Mouse (Mus musculus) heart, postnatal 14 days (tissue): ENCODE data around the gene Acot2. TPM values are rescaled to one million over a fixed set of nuclear protein-coding genes. Genes with fewer than 3 reads are reported as not detected.
"Not testable (repeated sequence)": the region's sequence is repeated elsewhere in the genome, so short reads cannot be mapped to it uniquely, and the experiment has no call there.

Source experiments
- DNase-seq, 2 experiments: peaks; one replicate each; pipeline ENCODE4 v3.0.0; 2021 to 2022
- intact Hi-C: fragments of 180-260 bp; cut with DNase I; formaldehyde crosslinking; loops from one replicate; pipeline ENCODE4 v1.15.1; 2025
- total RNA-seq, 2 experiments: library from RNA; stranded (reverse); gene quantifications; 2 replicates each; pipeline ENCODE4 v1.2.3; 2021

The Acot2 gene
- total RNA-seq, 2 experiments from 2014 or later: 146 to 155 TPM

DNA sequence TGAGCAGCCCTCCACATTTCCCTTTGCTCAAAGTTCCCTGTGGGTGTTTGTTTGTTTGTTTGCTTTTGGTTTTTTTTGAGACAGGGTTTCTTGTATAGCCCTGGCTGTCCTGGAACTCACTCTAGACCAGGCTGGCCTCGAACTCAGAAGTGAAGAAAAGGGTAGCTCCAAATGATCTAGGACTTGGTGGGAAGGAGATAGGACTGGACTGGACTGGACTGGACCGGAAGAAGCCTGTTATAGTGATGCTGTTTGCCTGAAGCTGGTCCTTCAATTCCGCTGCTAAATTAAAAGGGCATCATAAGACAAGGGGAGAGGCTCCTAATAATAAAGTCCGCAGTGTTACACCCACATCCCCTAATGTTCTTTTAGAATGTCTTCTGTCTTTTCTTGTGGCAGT lies 822 bp downstream of the Acot2 start:
- intact Hi-C loops: no loop called here
- no peak for DNase-seq

DNA sequence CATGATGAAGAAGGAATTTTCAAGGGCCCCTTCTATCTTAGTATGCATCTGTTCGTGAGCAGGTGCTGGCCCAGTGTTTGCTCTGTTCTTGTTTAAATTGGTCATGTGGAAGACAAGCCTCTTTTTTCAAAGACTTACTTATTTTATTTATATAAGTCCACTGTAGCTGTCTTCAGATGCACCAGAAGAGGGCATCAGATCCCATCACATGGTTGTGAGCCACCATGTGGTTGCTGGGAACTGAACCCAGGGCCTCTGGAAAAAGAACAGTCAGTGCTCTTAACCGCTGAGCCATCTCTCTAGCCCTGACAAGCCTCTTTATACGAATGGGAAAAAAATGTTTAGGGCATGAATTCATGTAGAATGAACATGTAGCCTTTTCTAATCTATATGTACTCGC lies 1.7 kb downstream of the Acot2 start:
- intact Hi-C loops: no loop called here
- DNase-seq: no peak

DNA sequence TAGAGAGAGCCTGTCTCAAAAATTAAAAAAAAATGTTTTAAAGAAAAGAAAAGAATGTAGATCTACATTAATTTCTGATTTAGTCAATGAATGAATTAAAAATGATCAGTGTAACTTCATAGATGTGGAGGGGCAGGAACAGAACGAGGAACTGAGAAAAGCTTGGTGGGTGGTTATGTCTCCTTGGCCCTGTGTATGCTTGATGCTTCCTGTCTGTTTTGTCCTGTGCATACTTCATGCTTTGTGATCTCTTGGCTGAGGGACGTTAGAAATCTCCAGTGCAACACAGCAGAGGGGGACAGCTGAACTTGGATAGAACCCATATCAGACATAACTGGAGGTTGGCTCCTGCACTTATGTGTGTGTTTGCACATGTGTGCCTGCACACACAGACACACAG lies 9.6 kb downstream of the Acot2 start:
- no peak for DNase-seq
- intact Hi-C loops: no loop called here

DNA sequence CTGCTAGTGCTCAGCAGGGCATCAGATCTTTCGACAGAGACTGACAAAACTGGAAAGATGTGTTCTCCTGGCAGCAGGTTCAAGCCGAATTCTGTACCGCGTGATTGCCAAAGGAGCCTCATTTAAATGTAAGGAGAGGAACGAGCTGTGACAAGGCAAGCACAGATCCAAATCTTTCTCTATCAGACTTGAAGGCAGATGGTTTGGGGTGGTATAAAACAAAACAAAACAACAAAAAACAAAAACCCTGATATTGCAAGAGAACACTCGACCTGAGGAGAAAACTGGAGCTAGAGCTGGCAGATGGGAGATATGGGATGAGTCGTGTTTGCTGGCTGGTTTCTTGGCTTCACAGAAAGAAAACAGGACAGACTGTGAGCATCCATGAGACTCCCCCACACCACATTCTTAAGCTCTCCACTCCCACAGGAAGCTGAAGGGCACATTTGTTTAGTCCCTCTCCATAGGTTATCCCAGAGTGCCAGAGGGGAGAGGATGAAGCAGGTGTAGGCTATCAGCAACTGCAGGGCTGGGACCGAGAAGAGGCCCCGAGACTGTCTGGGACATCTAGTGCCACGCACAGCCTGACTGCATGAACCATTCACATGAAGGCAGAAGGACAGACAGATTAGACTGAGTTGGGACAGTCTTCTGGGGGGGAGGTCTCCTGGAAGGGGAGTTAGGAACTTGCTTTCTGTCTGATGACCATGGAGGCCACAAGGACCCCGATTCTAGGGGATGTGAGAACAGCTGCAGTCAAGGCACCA lies 10.9 kb downstream of the Acot2 start:
- DNase-seq: no peak
- intact Hi-C loops: no loop called here

DNA sequence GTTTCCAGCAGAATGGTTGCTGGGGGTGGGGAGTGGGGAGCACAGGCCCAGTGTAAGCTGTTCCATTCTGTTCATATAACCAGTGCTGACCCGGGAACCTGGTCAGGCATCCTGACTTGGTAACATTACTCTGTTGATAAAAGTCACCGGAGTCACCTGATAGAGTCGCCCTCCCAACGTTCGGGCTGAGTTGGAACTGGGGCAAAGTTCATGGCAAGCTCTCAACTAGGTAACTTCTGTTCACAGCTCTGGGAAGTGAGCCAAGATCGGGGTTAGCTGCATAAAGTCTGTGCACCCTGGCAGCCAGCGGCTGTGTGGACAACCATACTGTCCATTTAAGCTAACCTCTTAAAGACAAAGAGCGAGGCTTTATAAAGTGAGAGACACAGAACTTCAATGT lies 11.6 kb downstream of the Acot2 start:
- DNase-seq: peak; percentile 67 to 87
- intact Hi-C loops: not testable (repeated sequence)

DNA sequence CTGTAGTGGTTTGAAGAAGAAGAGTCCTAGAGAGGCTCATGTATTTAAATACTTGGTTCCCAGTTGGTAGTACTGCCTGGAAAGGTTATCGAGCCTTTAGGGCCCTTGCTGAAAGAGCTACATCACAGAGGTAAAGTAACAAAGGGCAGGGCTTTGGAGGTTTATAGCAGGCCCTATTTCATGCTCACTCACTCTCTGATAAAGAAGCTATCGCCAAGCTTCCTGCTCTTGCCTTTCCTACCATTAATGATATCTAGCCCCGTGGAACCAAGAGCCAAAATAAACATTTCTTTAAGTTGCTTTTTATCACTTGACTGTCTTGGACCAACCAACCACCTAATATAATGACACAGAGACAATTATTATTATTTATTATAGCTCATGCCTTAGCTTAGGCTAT lies 12.8 kb downstream of the Acot2 start:
- intact Hi-C loops: no loop called here
- no peak for DNase-seq

DNA sequence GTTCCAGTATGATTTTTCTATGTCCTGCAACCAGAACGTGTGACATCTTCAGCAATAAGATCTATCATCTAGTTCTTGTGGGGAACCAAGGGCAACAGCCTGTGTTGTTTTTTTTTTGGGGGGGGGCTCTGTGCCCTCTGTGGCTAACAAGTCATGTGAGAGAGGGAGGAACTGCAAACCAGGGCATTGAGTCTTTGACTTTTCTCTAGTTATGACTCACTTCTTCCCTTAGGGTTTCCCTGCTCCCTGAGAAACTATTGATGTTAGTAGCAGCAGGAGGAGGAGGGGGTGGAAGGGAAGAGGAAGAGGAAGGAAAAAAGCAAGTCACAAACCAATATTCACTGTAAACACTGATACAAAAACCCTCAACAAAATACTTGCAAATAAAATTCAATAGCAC lies 16.2 kb downstream of the Acot2 start:
- intact Hi-C loops: no loop called here
- no peak for DNase-seq

DNA sequence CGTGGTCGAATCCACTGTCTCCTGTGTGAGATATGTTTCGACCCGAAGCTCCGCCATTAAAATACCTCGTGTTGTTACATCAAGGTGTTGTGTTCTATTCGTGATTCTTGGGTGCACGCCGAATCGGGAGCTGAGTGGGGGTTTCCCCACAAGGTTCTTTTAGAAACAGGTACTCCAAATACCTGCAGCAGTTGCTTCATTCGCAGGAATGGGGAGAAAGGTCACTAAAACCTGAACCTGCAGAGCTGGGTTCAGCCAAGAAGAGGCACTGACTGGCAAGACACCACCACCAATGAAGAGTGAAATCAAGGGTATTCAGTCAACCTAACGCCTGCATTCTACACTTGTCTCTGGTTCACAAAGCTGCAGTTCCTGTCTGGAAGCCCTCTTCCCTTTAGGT lies 20.6 kb downstream of the Acot2 start:
- DNase-seq: no peak
- intact Hi-C loops: no loop called here

DNA sequence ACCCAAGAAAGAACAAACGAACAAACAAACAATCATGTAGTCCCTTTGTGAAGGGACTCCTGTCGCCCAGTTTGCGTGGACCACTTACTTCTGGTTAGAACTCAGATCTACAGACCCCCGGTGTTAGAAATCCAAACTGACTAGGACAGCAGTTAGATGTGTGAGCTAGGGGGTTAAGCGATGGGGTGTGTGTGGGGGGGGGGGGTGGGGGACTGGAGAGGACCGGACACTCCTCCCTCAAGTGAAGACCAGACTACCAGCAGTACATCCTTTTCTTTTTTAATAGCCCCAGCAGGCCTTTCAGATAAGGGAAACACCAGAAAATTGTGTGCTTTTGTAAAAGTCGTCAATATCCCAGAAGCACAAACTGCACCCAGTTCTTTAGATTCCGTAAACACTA lies 21.1 kb downstream of the Acot2 start:
- intact Hi-C loops: no loop called here
- DNase-seq: no peak

DNA sequence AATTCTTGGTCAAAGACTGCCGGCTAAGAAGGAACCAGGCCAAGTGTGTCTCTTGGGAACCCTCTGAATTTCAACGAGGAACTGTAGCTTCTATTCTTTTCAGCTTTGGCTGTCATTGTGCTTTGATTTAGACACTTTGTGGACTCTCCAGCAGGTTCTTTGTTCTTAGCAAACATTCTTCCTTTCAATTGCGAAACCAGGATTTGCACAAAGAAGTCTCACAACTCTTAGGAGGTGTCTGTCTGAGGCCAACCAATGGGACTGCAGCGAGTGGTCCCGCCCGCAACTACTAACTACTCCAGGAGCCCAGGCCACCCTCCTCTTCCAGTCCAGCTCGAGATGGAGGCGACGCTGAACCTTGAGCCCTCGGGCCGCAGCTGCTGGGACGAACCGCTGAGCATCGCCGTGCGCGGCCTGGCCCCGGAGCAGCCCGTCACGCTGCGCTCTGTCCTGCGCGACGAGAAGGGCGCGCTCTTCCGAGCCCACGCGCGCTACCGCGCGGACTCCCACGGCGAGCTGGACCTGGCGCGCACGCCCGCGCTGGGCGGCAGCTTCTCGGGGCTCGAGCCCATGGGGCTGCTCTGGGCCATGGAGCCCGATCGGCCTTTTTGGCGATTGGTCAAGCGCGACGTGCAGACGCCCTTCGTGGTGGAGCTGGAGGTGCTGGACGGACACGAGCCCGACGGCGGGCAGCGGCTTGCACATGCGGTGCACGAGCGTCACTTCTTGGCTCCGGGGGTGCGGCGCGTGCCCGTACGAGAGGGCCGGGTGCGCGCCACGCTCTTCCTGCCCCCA lies 21.7 kb downstream of the Acot2 start, which contains the start of gene Acot1:
Gene Acot1 (plus strand): TSS at position 320 of the 795 bp plus-strand sequence.
- peak; percentile 77 to 78 for DNase-seq
- intact Hi-C loops: not testable (repeated sequence)

DNA sequence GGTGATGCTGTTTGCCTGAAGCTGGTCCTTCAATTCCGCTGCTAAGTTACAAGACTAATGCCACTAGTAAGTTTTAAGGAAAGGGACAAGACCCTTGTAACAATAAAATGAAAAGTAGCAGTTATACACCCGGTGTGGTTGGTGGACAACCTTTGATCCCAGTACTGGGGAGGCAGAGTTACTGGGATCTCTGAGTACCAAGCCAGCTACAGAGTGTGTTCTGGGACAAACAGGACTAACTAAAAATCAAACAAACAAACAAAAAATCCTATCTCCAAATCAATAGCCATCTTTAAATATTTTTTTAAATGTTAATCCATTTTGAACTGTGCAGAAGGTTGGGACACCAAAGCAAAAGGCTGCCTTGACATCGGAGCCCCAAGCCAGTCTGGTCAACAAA lies 22.5 kb downstream of the Acot2 start:
- no peak for DNase-seq
- intact Hi-C loops: no loop called here

DNA sequence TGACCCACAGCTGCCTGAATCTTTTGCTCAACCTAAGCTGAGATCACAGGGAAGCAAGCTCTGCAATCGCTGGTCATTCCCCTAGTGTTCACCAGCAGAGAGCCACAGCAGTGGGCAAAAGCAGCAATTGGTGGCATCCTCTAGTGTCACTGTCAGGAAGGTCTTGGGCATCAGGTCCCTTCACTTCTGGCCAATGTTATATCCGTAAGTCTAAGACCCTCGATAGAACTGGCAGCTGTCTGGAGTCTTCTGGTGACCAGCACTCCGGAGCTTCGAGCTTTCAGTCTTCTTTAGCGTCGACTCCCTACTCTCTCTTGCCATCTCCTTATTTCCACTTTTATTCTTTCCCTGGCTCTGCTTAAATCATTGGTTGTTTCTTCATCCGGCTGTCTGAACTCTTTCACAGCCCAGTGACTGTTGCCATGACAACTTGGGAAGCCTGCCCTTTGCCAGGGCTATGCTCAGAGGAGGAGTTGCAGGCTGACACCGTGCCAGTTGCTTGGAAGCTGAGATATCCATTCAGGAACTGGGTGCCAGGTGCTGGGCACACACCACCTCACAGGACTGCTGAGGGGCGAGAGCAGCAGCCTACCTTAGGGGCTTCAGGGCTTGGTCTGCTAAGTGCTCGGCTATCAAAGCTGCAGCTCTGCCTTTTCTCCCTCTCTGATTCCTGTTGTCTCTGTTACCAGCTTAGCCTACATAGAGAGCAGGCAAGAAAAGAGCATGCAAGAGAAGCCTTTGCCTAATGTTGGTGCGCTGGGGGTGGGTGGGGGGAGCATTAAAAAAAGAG lies 23.8 kb downstream of the Acot2 start:
- intact Hi-C loops: no loop called here

DNA sequence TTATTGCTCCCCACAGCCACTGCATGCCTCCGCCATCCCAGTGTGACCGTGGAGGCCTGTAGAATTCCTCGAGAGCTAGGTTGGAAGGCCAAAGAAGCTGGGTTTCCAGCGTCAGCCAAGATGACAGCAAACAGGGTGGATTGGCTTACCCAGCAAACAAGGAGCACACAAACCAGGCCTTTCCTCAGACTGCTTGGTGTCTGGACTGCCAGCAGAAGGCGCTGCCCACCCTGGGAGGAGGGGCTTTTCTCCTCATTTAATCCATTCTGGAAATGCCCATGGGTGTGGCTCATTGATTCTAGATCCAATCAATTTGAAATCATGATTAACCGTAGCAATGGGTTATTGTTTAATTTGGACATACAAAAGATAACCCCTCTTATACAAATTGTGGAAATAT lies 25.5 kb downstream of the Acot2 start:
- intact Hi-C loops: no loop called here

More for the DNA sequence above, 23.8 kb downstream of the Acot2 start:
- peak; percentile 70 to 83 for DNase-seq

DNA sequence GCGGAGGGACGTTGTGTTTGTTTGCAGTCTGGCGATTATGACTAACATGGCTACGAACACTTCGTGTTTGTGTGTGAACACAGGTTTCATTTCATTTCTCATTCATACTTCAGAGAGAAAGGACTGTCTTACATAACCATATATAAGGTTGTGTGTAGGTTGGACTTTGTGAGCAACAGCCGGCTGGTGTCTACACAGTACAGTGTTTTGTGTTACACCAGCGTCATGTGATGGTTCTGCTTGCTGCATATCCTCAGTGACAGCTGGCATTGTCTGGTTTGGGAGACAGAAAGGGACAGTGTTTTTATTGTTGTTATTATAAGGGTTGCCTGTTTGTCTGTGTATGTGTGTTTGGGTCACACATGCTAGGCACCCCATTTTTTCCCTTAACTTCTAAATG lies 26.0 kb downstream of the Acot2 start:
- DNase-seq: no peak
- intact Hi-C loops: no loop called here

More for the DNA sequence above, 25.5 kb downstream of the Acot2 start:
- DNase-seq: no peak

DNA sequence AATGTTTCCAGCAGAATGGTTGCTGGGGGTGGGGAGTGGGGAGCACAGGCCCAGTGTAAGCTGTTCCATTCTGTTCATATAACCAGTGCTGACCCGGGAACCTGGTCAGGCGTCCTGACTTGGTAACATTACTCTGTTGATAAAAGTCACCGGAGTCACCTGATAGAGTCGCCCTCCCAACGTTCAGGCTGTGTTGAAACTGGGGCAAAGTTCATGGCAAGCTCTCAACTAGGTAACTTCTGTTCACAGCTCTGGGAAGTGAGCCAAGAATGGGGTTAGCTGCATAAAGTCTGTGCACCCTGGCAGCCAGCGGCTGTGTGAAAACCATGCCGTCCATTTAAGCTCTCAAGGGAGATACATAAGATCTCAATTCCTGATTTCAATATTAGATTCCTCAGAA lies 32.9 kb downstream of the Acot2 start:
- intact Hi-C loops: not testable (repeated sequence)
- peak; percentile 57 to 84 for DNase-seq

DNA sequence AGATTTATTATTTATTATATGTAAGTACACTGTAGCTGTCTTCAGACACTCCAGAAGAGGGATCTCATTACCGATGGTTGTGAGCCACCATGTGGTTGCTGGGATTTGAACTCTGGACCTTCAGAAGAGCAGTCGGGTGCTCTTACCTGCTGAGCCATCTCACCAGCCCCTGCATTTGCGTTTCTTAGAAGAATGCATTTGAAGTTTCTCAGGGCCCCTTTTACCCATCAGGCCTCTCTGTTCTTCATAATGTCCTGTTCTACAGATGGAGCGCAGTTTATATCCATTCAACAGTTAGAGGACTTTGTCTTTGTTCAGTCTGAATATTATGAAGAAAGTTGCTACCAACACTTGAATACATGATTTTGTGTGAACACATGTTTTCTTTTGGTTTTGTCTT lies 34.6 kb downstream of the Acot2 start:
- DNase-seq: not testable (repeated sequence)

DNA sequence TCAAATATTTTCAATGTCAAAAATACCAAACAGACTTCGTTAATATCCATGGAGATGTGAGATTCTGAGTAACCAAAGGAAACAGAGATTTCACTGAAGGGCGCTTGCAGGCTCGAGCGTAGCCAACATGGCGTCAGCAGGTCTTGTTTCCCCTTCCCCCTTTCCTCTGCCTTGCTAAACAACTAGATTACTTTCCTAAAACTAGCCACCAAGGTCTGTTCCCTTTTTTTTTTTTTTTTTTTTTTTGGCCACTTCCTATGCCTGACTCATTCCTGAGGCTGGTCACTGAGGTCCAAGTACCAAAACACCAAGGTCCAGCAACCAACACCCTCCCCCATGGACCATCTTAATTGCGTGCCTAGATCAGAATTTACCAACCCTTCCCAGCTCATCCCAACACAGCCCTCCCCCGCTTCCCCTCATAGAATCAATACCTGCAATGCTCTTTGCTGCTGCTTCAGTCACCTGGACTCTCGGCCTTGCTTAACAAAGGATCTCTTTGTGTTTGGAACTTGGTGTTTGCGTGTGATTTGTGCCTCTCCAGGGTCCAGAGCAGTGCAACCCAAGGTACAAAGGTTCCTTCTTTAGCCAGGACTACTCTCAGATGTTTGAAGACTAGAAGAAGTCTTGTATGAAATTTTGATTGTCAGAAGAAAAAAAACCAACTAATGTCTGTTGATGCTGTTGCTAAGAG lies 35.5 kb downstream of the Acot2 start:
- DNase-seq: no peak
- intact Hi-C loops: no loop called here

More for the DNA sequence above, 34.6 kb downstream of the Acot2 start:
- intact Hi-C loops: not testable (repeated sequence)

DNA sequence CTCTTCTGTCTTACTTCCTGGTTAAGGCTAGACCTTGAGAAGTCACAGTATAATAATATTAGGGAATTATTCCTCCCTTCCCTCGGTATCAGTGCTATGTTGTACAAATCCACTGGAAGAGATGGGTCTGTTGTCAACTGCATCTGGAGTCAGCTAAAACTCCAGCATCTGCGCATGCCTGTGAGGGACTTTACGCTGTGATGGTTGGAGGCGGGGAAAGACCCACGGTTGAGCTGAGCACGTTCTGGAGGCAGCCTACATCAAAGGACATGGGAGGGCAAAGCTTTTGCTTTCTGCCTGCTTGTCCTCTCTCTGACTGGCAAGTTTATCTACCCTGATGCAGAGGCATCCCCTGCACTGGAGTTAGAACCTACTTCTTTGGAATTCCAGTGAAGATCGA lies 38.2 kb downstream of the Acot2 start:
- intact Hi-C loops: no loop called here
- DNase-seq: no peak

DNA sequence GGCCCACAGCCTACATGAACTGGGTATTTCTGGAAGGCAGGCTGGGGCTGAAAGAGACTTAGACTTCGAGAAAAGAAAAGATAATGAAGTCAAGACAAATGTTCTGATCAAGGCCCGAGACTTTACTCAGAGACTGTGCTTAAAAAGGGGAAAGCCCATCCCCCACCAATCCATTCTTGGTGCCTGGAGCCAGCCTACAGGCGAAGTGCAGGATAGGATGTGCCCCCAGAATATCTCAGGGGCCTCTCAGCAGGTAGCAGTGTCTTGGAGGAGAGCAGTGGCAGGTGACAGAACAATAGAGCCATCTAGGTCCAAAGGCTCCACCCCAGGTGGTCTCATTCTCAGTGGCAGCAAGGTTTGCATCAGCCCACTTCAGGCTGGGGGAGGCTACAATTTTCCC lies 40.7 kb downstream of the Acot2 start:
- DNase-seq, intact Hi-C loops: not testable (repeated sequence)

DNA sequence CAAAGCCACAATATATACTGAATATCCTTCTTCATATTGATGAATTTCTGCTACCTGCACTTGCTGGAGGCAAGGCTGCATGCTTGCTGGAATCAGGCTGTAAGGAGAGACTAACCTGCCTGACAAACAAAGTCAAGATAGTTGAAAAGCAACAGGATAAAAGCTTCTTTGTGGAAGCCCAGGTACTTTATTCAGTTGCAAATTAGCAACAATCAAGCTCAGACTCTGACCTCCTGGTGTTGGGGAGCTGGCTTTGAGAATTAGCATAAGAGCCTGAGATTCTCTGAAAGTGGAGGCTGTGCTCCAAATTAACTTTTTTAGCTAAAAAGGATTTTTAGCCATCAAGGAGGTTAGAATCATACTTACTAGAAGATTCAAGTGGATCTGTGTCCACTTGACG lies 41.4 kb downstream of the Acot2 start:
- DNase-seq, intact Hi-C loops: not testable (repeated sequence)
